Mouse (Mus musculus) adrenal gland, postnatal 4 days (tissue): ENCODE data around the gene Pcf11. TPM values are rescaled to one million over a fixed set of nuclear protein-coding genes. Genes with fewer than 3 reads are reported as not detected.

Experiments used
- DNase-seq, 2 experiments: peaks; one replicate each; pipeline ENCODE4 v3.0.0; 2021 to 2022; ENCODE audit warnings: low spot score in 2 of 2, mixed read lengths in 2 of 2
- long read RNA-seq, 2 experiments: library from polyadenylated mRNA; stranded (forward); transcript quantifications; one replicate each; pipeline ENCODE4 v2.0.0; 2021
- total RNA-seq, 2 experiments: library from RNA; stranded (reverse); gene quantifications; 2 replicates each; pipeline ENCODE4 v1.2.3; 2021

The Pcf11 gene
- total RNA-seq = 10 to 100 TPM; 68.3 to 74.6 TPM
- long read RNA-seq, experiment 1, partial matches to known transcripts = 0 of 5 reads
- long read RNA-seq, experiment 1, other reads (novel, unspliced or antisense) = 1 of 5 reads
- long read RNA-seq, experiment 2, transcript Pcf11-205 (1 exons, 1,720 nt) = major isoform, 9 of 17 reads
- long read RNA-seq, experiment 2, partial matches to known transcripts = 5 of 17 reads
- long read RNA-seq, experiment 2, other reads (novel, unspliced or antisense) = 3 of 17 reads

GRCm38 (mm10) chr7:92669507-92670471 is at the start of gene Pcf11:
Gene Pcf11 (minus strand): TSS chr7:92669934.
- DNase-seq = peak; percentile 84 to 89

- no peak for DNase-seq
These were observed 45.3 kb upstream of the Pcf11 start for GRCm38 (mm10) chr7:92715055-92715454.

GRCm38 (mm10) chr7:92711593-92711992 is 41.9 kb upstream of the Pcf11 start:
- DNase-seq = no peak

- no peak for DNase-seq
These were observed 39.8 kb upstream of the Pcf11 start for GRCm38 (mm10) chr7:92709573-92709972.

- no peak for DNase-seq
These were observed 37.0 kb upstream of the Pcf11 start for GRCm38 (mm10) chr7:92706711-92707110.

GRCm38 (mm10) chr7:92705534-92705933 is 35.8 kb upstream of the Pcf11 start:
- DNase-seq = no peak

GRCm38 (mm10) chr7:92703661-92704060 is 33.9 kb upstream of the Pcf11 start:
- no peak for DNase-seq

GRCm38 (mm10) chr7:92698770-92699169 is 29.0 kb upstream of the Pcf11 start:
- no peak for DNase-seq

- no peak for DNase-seq
These were observed 26.7 kb upstream of the Pcf11 start for GRCm38 (mm10) chr7:92696395-92696794.

GRCm38 (mm10) chr7:92689101-92689500 is 19.4 kb upstream of the Pcf11 start:
- no peak for DNase-seq

GRCm38 (mm10) chr7:92688299-92688669 is 18.6 kb upstream of the Pcf11 start:
- no peak for DNase-seq

- DNase-seq = no peak
These were observed 18.0 kb upstream of the Pcf11 start for GRCm38 (mm10) chr7:92687556-92688298.

GRCm38 (mm10) chr7:92677346-92677745 is 7.6 kb upstream of the Pcf11 start:
- DNase-seq = no peak

GRCm38 (mm10) chr7:92675131-92675530 is 5.4 kb upstream of the Pcf11 start:
- no peak for DNase-seq

GRCm38 (mm10) chr7:92668791-92669506 is 785 bp downstream of the Pcf11 start:
- DNase-seq = peak; percentile 16 to 32

- no peak for DNase-seq
These were observed 3.4 kb downstream of the Pcf11 start for GRCm38 (mm10) chr7:92666274-92666820.

GRCm38 (mm10) chr7:92658050-92658449 is 11.7 kb downstream of the Pcf11 start:
- DNase-seq = no peak

- DNase-seq = no peak
These were observed 13.3 kb downstream of the Pcf11 start for GRCm38 (mm10) chr7:92656386-92656785.

GRCm38 (mm10) chr7:92653329-92653728 is 16.4 kb downstream of the Pcf11 start:
- DNase-seq = no peak

- no peak for DNase-seq
These were observed 21.9 kb downstream of the Pcf11 start for GRCm38 (mm10) chr7:92647790-92648189.

- no peak for DNase-seq
These were observed 27.4 kb downstream of the Pcf11 start for GRCm38 (mm10) chr7:92642358-92642757.
